Mouse (Mus musculus) limb, embryonic 13.5 days (tissue): ENCODE results near the gene Iqsec1. TPM values are rescaled to one million over a fixed set of nuclear protein-coding genes. Genes with fewer than 3 reads are reported as not detected.

ENCODE experiments used
- ATAC-seq: fragments of 200-750 bp; cut with Nextera tagmentation; 2 replicates; pipeline ENCODE4 v1.8.0; 2017; ENCODE audit warnings: low read depth, moderate number of reproducible peaks, moderate TSS enrichment; ENCODE audit not compliant: low FRiP score
- H3K27ac ChIP-seq: fragments of 300-500 bp; sonication (generic); 2 replicates; pipeline ENCODE4 v1.5.1; 2015; ENCODE audit warnings: inconsistent platforms, mild to moderate bottlenecking, moderate library complexity
- H3K27me3 ChIP-seq: fragments of 300-500 bp; sonication (generic); 2 replicates; pipeline ENCODE4 v1.6.1; 2015; ENCODE audit warnings: mild to moderate bottlenecking, inconsistent platforms
- H3K36me3 ChIP-seq: fragments of 300-500 bp; sonication (generic); 2 replicates; pipeline ENCODE4 v1.6.1; 2015; ENCODE audit warnings: inconsistent platforms, mild to moderate bottlenecking, moderate library complexity
- H3K4me1 ChIP-seq: fragments of 300-500 bp; sonication (generic); 2 replicates; pipeline ENCODE4 v1.6.1; 2015; ENCODE audit warnings: inconsistent platforms
- H3K4me2 ChIP-seq: fragments of 300-500 bp; sonication (generic); replicated peaks from 2 replicates; pipeline ENCODE4 v1.6.1; 2015; ENCODE audit warnings: inconsistent platforms, mild to moderate bottlenecking, moderate library complexity
- H3K4me3 ChIP-seq: fragments of 300-500 bp; sonication (generic); 2 replicates; pipeline ENCODE4 v1.5.1; 2015; ENCODE audit warnings: moderate library complexity, mild to moderate bottlenecking, inconsistent platforms
- H3K9ac ChIP-seq: fragments of 300-500 bp; sonication (generic); 2 replicates; pipeline ENCODE4 v1.6.1; 2015; ENCODE audit warnings: mild to moderate bottlenecking, inconsistent platforms
- H3K9me3 ChIP-seq: fragments of 300-500 bp; sonication (generic); 2 replicates; pipeline ENCODE4 v1.6.1; 2016; ENCODE audit warnings: inconsistent platforms
- WGBS: fragments of 180-500 bp; shearing (Covaris S2); methylation state at CpG from one replicate; pipeline ENCODE4 v1.1.7; 2015; 5-methylcytosine and 5-hydroxymethylcytosine counted together
- polyA plus RNA-seq: library from polyadenylated mRNA; unstranded; fragments of >200 nt; fragmentation: Nextera tagmentation; extraction: Ambion mirVana; gene quantifications from 2 replicates; pipeline ENCODE4 v1.2.1, GENCODE M21; 2015

Gene Iqsec1
- polyA plus RNA-seq, 1 experiment from 2014 or later: 11.1 TPM

- no peak for ATAC-seq
- Histone ChIP-seq H3K36me3 (no peaks in the 10 kb centered on the region), H3K4me1 (no peaks in the 10 kb centered on the region), H3K9me3 (no peaks in the 10 kb centered on the region), H3K4me2 (no peak overlapping the region), H3K4me3 (no peak overlapping the region), H3K9ac (no peak overlapping the region), H3K27ac (no peak overlapping the region), H3K27me3 (no peaks in the 10 kb centered on the region)
- 74% methylated on average over 6 of the region's 6 CpGs for WGBS
Measured at GRCm38 (mm10) chr6:90624184-90624583, 364.3 kb downstream of the Iqsec1 start.

- WGBS: 82% methylated on average over 5 of the region's 5 CpGs
- no peak overlapping the region for H3K4me3 ChIP-seq
- H3K27me3 ChIP-seq: no peaks in the 10 kb centered on the region
- no peak for ATAC-seq
- H3K9ac ChIP-seq: no peak overlapping the region
- no peaks in the 10 kb centered on the region for H3K4me1 ChIP-seq
- H3K36me3 ChIP-seq: no peaks in the 10 kb centered on the region
- no peak overlapping the region for H3K4me2 ChIP-seq
- H3K27ac ChIP-seq: no peak overlapping the region
- no peaks in the 10 kb centered on the region for H3K9me3 ChIP-seq
Measured at GRCm38 (mm10) chr6:90623456-90623836, 365.0 kb downstream of the Iqsec1 start.

GRCm38 (mm10) chr6:90622758-90623455 is 365.6 kb downstream of the Iqsec1 start:
- 57% methylated on average over 11 of the region's 11 CpGs for WGBS

GRCm38 (mm10) chr6:90621584-90621890 is 366.9 kb downstream of the Iqsec1 start:
- ATAC-seq: no peak
- Histone ChIP-seq H3K27ac (no peak overlapping the region), H3K4me1 (no peaks in the 10 kb centered on the region), H3K4me3 (no peak overlapping the region), H3K36me3 (no peaks in the 10 kb centered on the region), H3K4me2 (no peak overlapping the region), H3K9me3 (no peaks in the 10 kb centered on the region), H3K27me3 (no peaks in the 10 kb centered on the region), H3K9ac (no peak overlapping the region)
- WGBS: 80% methylated on average over 6 of the region's 6 CpGs

More at GRCm38 (mm10) chr6:90622758-90623455, 365.6 kb downstream of the Iqsec1 start:
- no peak for ATAC-seq
- H3K36me3 ChIP-seq: no peaks in the 10 kb centered on the region
- no peak overlapping the region for H3K4me2 ChIP-seq
- H3K4me3 ChIP-seq: no peak overlapping the region
- H3K4me1 ChIP-seq: no peaks in the 10 kb centered on the region
- H3K27me3 ChIP-seq: no peaks in the 10 kb centered on the region
- no peaks in the 10 kb centered on the region for H3K9me3 ChIP-seq
- H3K27ac ChIP-seq: no peak overlapping the region
- no peak overlapping the region for H3K9ac ChIP-seq

- H3K4me2 ChIP-seq: no peak overlapping the region
- H3K36me3 ChIP-seq: no peaks in the 10 kb centered on the region
- WGBS: 59% methylated on average over 9 of the region's 9 CpGs
- H3K9ac ChIP-seq: no peak overlapping the region
- no peaks in the 10 kb centered on the region for H3K4me1 ChIP-seq
- no peak overlapping the region for H3K4me3 ChIP-seq
- H3K9me3 ChIP-seq: no peaks in the 10 kb centered on the region
- no peaks in the 10 kb centered on the region for H3K27me3 ChIP-seq
- ATAC-seq: no peak
- no peak overlapping the region for H3K27ac ChIP-seq
Measured at GRCm38 (mm10) chr6:90620791-90621583, 367.5 kb downstream of the Iqsec1 start.

DNA sequence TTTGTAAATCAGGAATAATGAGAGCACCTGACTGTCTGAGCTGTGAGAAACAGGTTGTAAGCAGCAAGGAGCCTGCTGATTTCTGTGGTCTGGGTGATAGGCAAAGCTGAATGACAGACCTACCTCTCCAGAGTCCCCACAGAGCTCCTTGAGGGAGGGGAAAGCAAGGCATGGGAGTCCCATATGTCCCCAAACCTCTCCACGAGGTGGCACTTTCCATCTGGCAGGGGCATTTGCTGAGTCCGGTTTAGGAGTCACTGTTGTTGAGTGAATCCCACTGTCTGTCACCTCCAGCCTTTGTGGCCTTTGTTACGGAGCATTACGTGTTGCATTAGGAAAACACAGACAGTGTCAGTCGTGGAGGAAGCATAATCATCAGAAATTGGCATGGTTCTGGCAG is 368.5 kb downstream of the Iqsec1 start:
- H3K4me2 ChIP-seq: no peak overlapping the region
- no peak overlapping the region for H3K4me3 ChIP-seq
- H3K36me3 ChIP-seq: no peaks in the 10 kb centered on the region
- no peaks in the 10 kb centered on the region for H3K27me3 ChIP-seq
- 0 out of 2 replicates have a peak, but pooled peaks cover 2% of the 10 kb centered on the region for H3K4me1 ChIP-seq
- no peak overlapping the region for H3K27ac ChIP-seq
- WGBS: 72% methylated on average over 5 of the region's 5 CpGs
- no peak for ATAC-seq
- H3K9me3 ChIP-seq: no peaks in the 10 kb centered on the region
- no peak overlapping the region for H3K9ac ChIP-seq

GRCm38 (mm10) chr6:90618821-90619636 is 369.5 kb downstream of the Iqsec1 start:
- H3K9me3 ChIP-seq: no peaks in the 10 kb centered on the region
- H3K9ac ChIP-seq: no peak overlapping the region
- H3K36me3 ChIP-seq: no peaks in the 10 kb centered on the region
- no peak overlapping the region for H3K4me2 ChIP-seq
- H3K27me3 ChIP-seq: no peaks in the 10 kb centered on the region
- no peak for ATAC-seq
- peaks cover 11% of the 10 kb centered on the region for H3K4me1 ChIP-seq
- no peak overlapping the region for H3K4me3 ChIP-seq
- no peak overlapping the region for H3K27ac ChIP-seq
- WGBS: 84% methylated on average over 19 of the region's 19 CpGs

- no peak overlapping the region for H3K27ac ChIP-seq
- WGBS: 69% methylated on average over 4 of the region's 4 CpGs
- H3K4me2 ChIP-seq: no peak overlapping the region
- H3K4me1 ChIP-seq: peaks cover 18% of the 10 kb centered on the region
- no peaks in the 10 kb centered on the region for H3K27me3 ChIP-seq
- ATAC-seq: no peak
- no peaks in the 10 kb centered on the region for H3K9me3 ChIP-seq
- H3K9ac ChIP-seq: no peak overlapping the region
- H3K4me3 ChIP-seq: no peak overlapping the region
- no peaks in the 10 kb centered on the region for H3K36me3 ChIP-seq
Measured at GRCm38 (mm10) chr6:90618274-90618673, 370.2 kb downstream of the Iqsec1 start.

DNA sequence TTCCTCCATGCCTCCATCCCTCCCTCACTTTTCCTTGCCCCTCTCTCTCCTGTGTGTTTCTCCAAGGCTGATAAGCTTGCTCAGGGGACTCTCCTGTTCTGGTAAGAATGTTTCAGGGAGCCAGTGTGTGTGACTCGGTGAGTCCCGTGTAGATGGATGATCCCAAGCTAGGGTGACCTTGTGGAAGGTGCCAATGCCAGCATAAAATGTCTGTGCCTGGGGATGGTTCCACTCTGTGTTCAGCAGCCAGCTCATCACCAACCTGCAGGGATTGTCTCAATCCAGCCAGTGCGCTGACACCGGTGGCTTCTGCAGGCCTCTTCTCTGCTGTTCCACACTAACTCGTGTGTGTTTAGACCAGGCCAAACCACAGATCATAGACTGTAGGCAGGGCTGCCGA is 372.0 kb downstream of the Iqsec1 start:
- no peaks in the 10 kb centered on the region for H3K36me3 ChIP-seq
- peaks cover 19% of the 10 kb centered on the region for H3K4me1 ChIP-seq
- WGBS: 81% methylated on average over 6 of the region's 6 CpGs

DNA sequence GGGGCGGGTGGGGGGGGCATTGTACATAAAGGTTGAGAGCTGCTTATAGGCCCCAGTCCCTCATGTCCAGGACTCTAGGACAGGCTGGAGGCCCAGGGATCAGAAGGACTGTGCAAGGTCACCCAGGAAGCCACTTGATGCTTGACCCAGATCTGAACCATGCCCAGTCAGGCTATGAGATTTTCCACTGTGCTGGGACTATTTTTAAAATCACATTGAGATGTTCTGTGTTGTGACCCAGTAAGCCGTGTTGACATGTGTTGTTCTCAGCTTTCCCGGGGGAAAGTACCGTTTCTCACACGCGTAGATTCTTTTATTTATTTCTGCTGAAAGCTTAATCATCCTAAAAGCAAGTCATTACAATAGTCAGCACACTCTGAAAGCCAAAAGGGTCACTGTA is 372.5 kb downstream of the Iqsec1 start:
- ATAC-seq: no peak
- WGBS: 87% methylated on average over 6 of the region's 6 CpGs

More for the DNA sequence above, 372.0 kb downstream of the Iqsec1 start:
- H3K27me3 ChIP-seq: no peaks in the 10 kb centered on the region
- no peak overlapping the region for H3K4me2 ChIP-seq
- no peak for ATAC-seq
- no peak overlapping the region for H3K9ac ChIP-seq
- no peaks in the 10 kb centered on the region for H3K9me3 ChIP-seq
- H3K4me3 ChIP-seq: no peak overlapping the region
- H3K27ac ChIP-seq: no peak overlapping the region

DNA sequence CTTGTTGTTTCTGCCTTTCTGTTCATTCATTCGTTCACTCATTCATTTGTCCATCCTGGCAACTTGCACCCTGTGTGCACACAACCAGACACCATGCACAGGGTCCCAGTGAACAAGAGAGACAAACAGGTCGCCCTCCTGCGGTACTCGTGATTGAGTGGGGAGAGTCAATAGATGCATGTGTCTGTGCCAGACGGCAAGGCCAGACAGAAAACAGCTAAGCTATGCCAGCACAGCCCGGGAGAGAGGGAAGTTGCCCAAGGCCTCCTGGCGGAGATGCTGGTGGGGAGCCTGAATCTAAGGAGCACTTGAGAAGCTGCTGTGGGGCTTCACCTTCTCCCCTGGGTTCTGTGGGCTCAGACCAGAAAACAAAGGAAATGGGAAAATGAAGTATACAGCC is 373.1 kb downstream of the Iqsec1 start:
- H3K4me2 ChIP-seq: no peak overlapping the region
- no peak overlapping the region for H3K4me3 ChIP-seq
- no peaks in the 10 kb centered on the region for H3K27me3 ChIP-seq
- H3K4me1 ChIP-seq: peaks cover 19% of the 10 kb centered on the region
- H3K36me3 ChIP-seq: no peaks in the 10 kb centered on the region
- 76% methylated on average over 7 of the region's 7 CpGs for WGBS
- H3K9ac ChIP-seq: no peak overlapping the region
- no peaks in the 10 kb centered on the region for H3K9me3 ChIP-seq
- ATAC-seq: no peak
- H3K27ac ChIP-seq: no peak overlapping the region

More for the DNA sequence above, 372.5 kb downstream of the Iqsec1 start:
- Histone ChIP-seq H3K4me3 (no peak overlapping the region), H3K9me3 (no peaks in the 10 kb centered on the region), H3K4me2 (no peak overlapping the region), H3K27ac (no peak overlapping the region), H3K36me3 (no peaks in the 10 kb centered on the region), H3K27me3 (no peaks in the 10 kb centered on the region), H3K9ac (no peak overlapping the region), H3K4me1 (peaks cover 19% of the 10 kb centered on the region)

DNA sequence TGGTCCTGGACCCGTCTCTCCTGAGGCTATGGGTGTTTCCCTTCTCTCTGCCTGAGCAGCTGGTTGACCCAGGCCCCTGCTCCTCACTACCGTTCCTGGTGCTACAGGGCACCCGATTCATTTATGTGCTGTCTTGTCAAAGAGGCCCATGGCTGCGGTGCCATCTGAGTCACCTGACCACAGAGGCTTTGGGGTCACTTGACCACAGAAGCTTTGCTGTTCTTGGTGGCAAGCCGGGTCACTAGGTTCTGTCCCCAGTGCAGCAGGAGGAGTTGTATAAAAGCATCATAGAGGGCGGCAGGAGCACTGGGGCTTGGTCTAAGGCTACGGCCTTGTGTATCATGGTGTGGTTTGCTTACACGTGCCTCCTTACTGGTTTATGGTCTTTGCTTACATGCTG is 375.2 kb downstream of the Iqsec1 start:
- no peak for ATAC-seq
- Histone ChIP-seq H3K27me3 (no peaks in the 10 kb centered on the region), H3K4me2 (no peak overlapping the region), H3K4me1 (peaks cover 19% of the 10 kb centered on the region), H3K4me3 (no peak overlapping the region), H3K36me3 (no peaks in the 10 kb centered on the region), H3K9ac (no peak overlapping the region), H3K27ac (no peak overlapping the region), H3K9me3 (no peaks in the 10 kb centered on the region)
- 71% methylated on average over 8 of the region's 8 CpGs for WGBS
